Mouse (Mus musculus) MEL (cell line): ENCODE measurements around the gene Camta1.

Source experiments
- BHLHE40 ChIP-seq: IDR thresholded peaks from 2 replicates; pipeline ENCODE4 v1.6.1; 2012; ENCODE audit warnings: low read depth, mild to moderate bottlenecking, inconsistent platforms, low read length, improper control_type of control experiment, borderline replicate concordance
- CTCF ChIP-seq, 3 experiments: IDR thresholded peaks in 2 of 3; conservative IDR thresholded peaks in 1 of 3; 2 replicates each; pipeline ENCODE4 v1.5.1; 2011 to 2012; ENCODE audit warnings: low read length in 3 of 3, low read depth in 2 of 3, mild to moderate bottlenecking in 2 of 3, improper control_type of control experiment in 1 of 3, inconsistent platforms in 1 of 3, mixed read lengths in 1 of 3, moderate library complexity in 1 of 3; ENCODE audit not compliant: control insufficient read depth in 1 of 3, insufficient read depth in 1 of 3, poor library complexity in 1 of 3, severe bottlenecking in 1 of 3
- E2F4 ChIP-seq: IDR thresholded peaks from 2 replicates; pipeline ENCODE4 v1.6.1; 2011; ENCODE audit warnings: low read depth, low read length, improper control_type of control experiment, borderline replicate concordance
- EP300 ChIP-seq, 2 experiments: IDR thresholded peaks; 2 replicates each; pipeline ENCODE4 v1.6.1; 2011; ENCODE audit warnings: improper control_type of control experiment in 2 of 2, low read length in 2 of 2, low read depth in 1 of 2, mild to moderate bottlenecking in 1 of 2
- MAZ ChIP-seq: IDR thresholded peaks from 2 replicates; pipeline ENCODE4 v1.6.1; 2012; ENCODE audit warnings: low read depth, mild to moderate bottlenecking, inconsistent platforms, low read length, improper control_type of control experiment
- MEF2A ChIP-seq: IDR thresholded peaks from 2 replicates; pipeline ENCODE4 v1.6.1; 2014; ENCODE audit warnings: low read depth, mild to moderate bottlenecking, inconsistent platforms, low read length, improper control_type of control experiment; ENCODE audit not compliant: poor library complexity, insufficient replicate concordance, severe bottlenecking; ENCODE audit errors: extremely low read depth
- MYC ChIP-seq: IDR thresholded peaks from 2 replicates; pipeline ENCODE4 v1.6.1; 2011; ENCODE audit warnings: low read depth, mild to moderate bottlenecking, low read length, improper control_type of control experiment, moderate library complexity
- NRF1 ChIP-seq: IDR thresholded peaks from 2 replicates; pipeline ENCODE4 v1.6.1; 2014; ENCODE audit warnings: low read depth, mild to moderate bottlenecking, inconsistent platforms, low read length, improper control_type of control experiment, moderate library complexity; ENCODE audit not compliant: poor library complexity, insufficient read depth, severe bottlenecking
- POLR2A ChIP-seq, 2 experiments: IDR thresholded peaks; 2 replicates each; pipeline ENCODE4 v1.6.1; 2011 to 2012; ENCODE audit warnings: low read length in 2 of 2, mild to moderate bottlenecking in 2 of 2, control low read depth in 1 of 2, improper control_type of control experiment in 1 of 2, low read depth in 1 of 2, moderate library complexity in 1 of 2; ENCODE audit not compliant: control insufficient read depth in 1 of 2, insufficient read depth in 1 of 2, poor library complexity in 1 of 2
- RAD21 ChIP-seq: IDR thresholded peaks from 2 replicates; pipeline ENCODE4 v1.6.1; 2011; ENCODE audit warnings: mild to moderate bottlenecking, low read depth, low read length, improper control_type of control experiment
- RCOR1 ChIP-seq: IDR thresholded peaks from 2 replicates; pipeline ENCODE4 v1.6.1; 2012; ENCODE audit warnings: low read depth, mild to moderate bottlenecking, inconsistent platforms, low read length, improper control_type of control experiment
- TCF12 ChIP-seq: IDR thresholded peaks from 2 replicates; pipeline ENCODE4 v1.6.1; 2014; ENCODE audit warnings: low read depth, mild to moderate bottlenecking, inconsistent platforms, low read length, improper control_type of control experiment, moderate library complexity
- USF1 ChIP-seq: IDR thresholded peaks from 2 replicates; pipeline ENCODE4 v1.6.1; 2014; ENCODE audit warnings: low read depth, mild to moderate bottlenecking, inconsistent platforms, low read length, improper control_type of control experiment, moderate library complexity
- ZKSCAN1 ChIP-seq: IDR thresholded peaks from 2 replicates; pipeline ENCODE4 v1.6.1; 2012; ENCODE audit warnings: low read depth, mild to moderate bottlenecking, inconsistent platforms, low read length, improper control_type of control experiment, moderate library complexity

DNA sequence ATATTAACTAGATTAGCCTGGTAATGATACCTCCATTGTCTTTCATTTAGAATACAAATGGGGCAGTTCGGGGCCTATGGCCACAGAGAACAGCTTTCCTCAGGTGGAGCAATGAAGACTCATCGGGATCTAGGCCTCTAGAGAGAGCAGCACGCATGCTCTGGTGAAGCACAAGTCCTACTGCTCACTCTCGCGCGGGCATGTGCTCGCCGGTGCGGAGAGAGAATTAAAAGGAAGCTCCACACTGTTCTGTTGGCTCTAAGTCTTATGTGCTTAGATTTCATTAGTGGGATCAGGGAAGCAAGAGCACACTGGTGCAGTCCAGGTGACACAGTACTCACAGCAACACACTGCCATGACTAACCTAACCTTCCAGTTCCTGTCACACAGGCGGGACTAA, 27.1 kb downstream of the Camta1 start:
- TF ChIP-seq CTCF (IDR thresholded peaks at IDR 0.05 in 2 of 3, conservative IDR thresholded peaks at IDR 0.05 in 1 of 3; ENCODE audit: control insufficient read depth in 1 of 3, insufficient read depth in 1 of 3, low read depth in 2 of 3, low read length in 3 of 3, poor library complexity in 1 of 3, severe bottlenecking in 1 of 3) = no peak
- no peak for TF ChIP-seq MAZ
- TF ChIP-seq TCF12 = no peak
- no peak for TF ChIP-seq RAD21
- TF ChIP-seq RCOR1 = no peak
- TF ChIP-seq USF1 = no peak
- TF ChIP-seq EP300 (IDR thresholded peaks at IDR 0.05; ENCODE audit: low read depth in 1 of 2, low read length in 2 of 2) = no peak
- TF ChIP-seq POLR2A (IDR thresholded peaks at IDR 0.05; ENCODE audit: control insufficient read depth in 1 of 2, insufficient read depth in 1 of 2, low read depth in 1 of 2, low read length in 2 of 2, poor library complexity in 1 of 2) = no peak
- TF ChIP-seq NRF1 = no peak
- no peak for TF ChIP-seq E2F4
- no peak for TF ChIP-seq MEF2A
- TF ChIP-seq BHLHE40 = no peak
- no peak for TF ChIP-seq ZKSCAN1
- no peak for TF ChIP-seq MYC
